Mouse (Mus musculus) kidney, embryonic 16.5 days (tissue): ENCODE results near the gene Lhfpl3. TPM values are rescaled to one million over a fixed set of nuclear protein-coding genes. Genes with fewer than 3 reads are reported as not detected.

ENCODE experiments used
- ATAC-seq: fragments of 200-750 bp; cut with Nextera tagmentation; 2 replicates; pipeline ENCODE4 v1.8.0; 2017; ENCODE audit warnings: moderate TSS enrichment; ENCODE audit not compliant: low FRiP score, low TSS enrichment
- H3K27ac ChIP-seq: fragments of 300-500 bp; sonication (generic); 2 replicates; pipeline ENCODE4 v1.5.1; 2014; ENCODE audit warnings: low read length
- H3K27me3 ChIP-seq: fragments of 300-500 bp; sonication (generic); 2 replicates; pipeline ENCODE4 v1.6.1; 2014; ENCODE audit warnings: low read length, control low read depth, mixed read lengths; ENCODE audit not compliant: insufficient read depth
- H3K36me3 ChIP-seq: fragments of 300-500 bp; sonication (generic); 2 replicates; pipeline ENCODE4 v1.6.1; 2014; ENCODE audit warnings: low read length, control low read depth, mixed read lengths; ENCODE audit not compliant: insufficient read depth
- H3K4me1 ChIP-seq: fragments of 300-500 bp; sonication (generic); 2 replicates; pipeline ENCODE4 v1.6.1; 2014; ENCODE audit warnings: low read length, control low read depth, mixed read lengths; ENCODE audit not compliant: insufficient read depth
- H3K4me2 ChIP-seq: fragments of 300-500 bp; sonication (generic); replicated peaks from 2 replicates; pipeline ENCODE4 v1.6.1; 2014; ENCODE audit warnings: low read depth, low read length
- H3K4me3 ChIP-seq: fragments of 300-500 bp; sonication (generic); 2 replicates; pipeline ENCODE4 v1.5.1; 2014; ENCODE audit warnings: mild to moderate bottlenecking, low read length
- H3K9ac ChIP-seq: fragments of 300-500 bp; sonication (generic); replicated peaks from 2 replicates; pipeline ENCODE4 v1.6.1; 2014; ENCODE audit warnings: low read length
- H3K9me3 ChIP-seq: fragments of 300-500 bp; sonication (generic); 2 replicates; pipeline ENCODE4 v1.6.1; 2016; ENCODE audit warnings: low read length, control low read depth
- WGBS: fragments of 180-500 bp; shearing (Covaris S2); extraction: QIAGEN DNeasy Blood & Tissue Kit; methylation state at CpG from one replicate; pipeline ENCODE4 v1.1.7; 2014; 5-methylcytosine and 5-hydroxymethylcytosine counted together
- polyA plus RNA-seq: library from polyadenylated mRNA; unstranded; fragments of >200 nt; fragmentation: Nextera tagmentation; extraction: Ambion mirVana; gene quantifications from 2 replicates; pipeline ENCODE4 v1.2.1, GENCODE M21; 2015

Lhfpl3 gene
- polyA plus RNA-seq, 1 experiment from 2014 or later, result 0.40 TPM

GRCm38 (mm10) chr5:23006207-23006606 lies 260.3 kb downstream of the Lhfpl3 start:
- no peaks in the 10 kb centered on the region for H3K4me1 ChIP-seq
- 87% methylated on average over 1 of the region's 1 CpGs for WGBS

GRCm38 (mm10) chr5:23010460-23010859 lies 264.6 kb downstream of the Lhfpl3 start:
- Histone ChIP-seq H3K4me3 (no peak overlapping the region), H3K27me3 (no peaks in the 10 kb centered on the region), H3K4me1 (no peaks in the 10 kb centered on the region), H3K9ac (no peak overlapping the region), H3K27ac (no peak overlapping the region), H3K36me3 (no peaks in the 10 kb centered on the region), H3K4me2 (no peak overlapping the region), H3K9me3 (no peaks in the 10 kb centered on the region)
- 74% methylated on average over 1 of the region's 1 CpGs for WGBS
- no peak for ATAC-seq

More at GRCm38 (mm10) chr5:23006207-23006606, 260.3 kb downstream of the Lhfpl3 start:
- no peaks in the 10 kb centered on the region for H3K9me3 ChIP-seq
- no peak for ATAC-seq
- H3K4me3 ChIP-seq, result no peak overlapping the region
- no peak overlapping the region for H3K9ac ChIP-seq
- no peaks in the 10 kb centered on the region for H3K36me3 ChIP-seq
- no peak overlapping the region for H3K4me2 ChIP-seq
- no peak overlapping the region for H3K27ac ChIP-seq
- H3K27me3 ChIP-seq, result no peaks in the 10 kb centered on the region

- Histone ChIP-seq H3K27me3 (no peaks in the 10 kb centered on the region), H3K4me3 (no peak overlapping the region), H3K4me2 (no peak overlapping the region), H3K4me1 (no peaks in the 10 kb centered on the region), H3K9me3 (no peaks in the 10 kb centered on the region), H3K36me3 (no peaks in the 10 kb centered on the region), H3K27ac (no peak overlapping the region), H3K9ac (no peak overlapping the region)
- no peak for ATAC-seq
These were observed 268.1 kb downstream of the Lhfpl3 start for GRCm38 (mm10) chr5:23013997-23014396.

GRCm38 (mm10) chr5:23015587-23016335 lies 269.9 kb downstream of the Lhfpl3 start:
- H3K9ac ChIP-seq, result no peak overlapping the region
- no peaks in the 10 kb centered on the region for H3K9me3 ChIP-seq
- no peaks in the 10 kb centered on the region for H3K27me3 ChIP-seq
- no peak for ATAC-seq
- WGBS, result 64% methylated on average over 8 of the region's 8 CpGs
- no peaks in the 10 kb centered on the region for H3K4me1 ChIP-seq
- H3K4me3 ChIP-seq, result no peak overlapping the region
- H3K27ac ChIP-seq, result no peak overlapping the region
- H3K4me2 ChIP-seq, result no peak overlapping the region
- no peaks in the 10 kb centered on the region for H3K36me3 ChIP-seq

GRCm38 (mm10) chr5:23034944-23035726 lies 289.3 kb downstream of the Lhfpl3 start:
- H3K27me3 ChIP-seq, result no peaks in the 10 kb centered on the region
- 77% methylated on average over 6 of the region's 6 CpGs for WGBS
- no peak overlapping the region for H3K4me2 ChIP-seq
- no peak overlapping the region for H3K27ac ChIP-seq
- ATAC-seq, result no peak
- H3K9ac ChIP-seq, result no peak overlapping the region
- H3K9me3 ChIP-seq, result no peaks in the 10 kb centered on the region
- no peak overlapping the region for H3K4me3 ChIP-seq
- no peaks in the 10 kb centered on the region for H3K36me3 ChIP-seq
- no peaks in the 10 kb centered on the region for H3K4me1 ChIP-seq

GRCm38 (mm10) chr5:23035727-23036029 lies 289.8 kb downstream of the Lhfpl3 start:
- Histone ChIP-seq H3K27me3 (no peaks in the 10 kb centered on the region), H3K9me3 (no peaks in the 10 kb centered on the region), H3K4me3 (no peak overlapping the region), H3K9ac (no peak overlapping the region), H3K4me1 (no peaks in the 10 kb centered on the region), H3K4me2 (no peak overlapping the region), H3K27ac (no peak overlapping the region), H3K36me3 (no peaks in the 10 kb centered on the region)
- 87% methylated on average over 5 of the region's 5 CpGs for WGBS
- ATAC-seq, result no peak

- Histone ChIP-seq H3K4me1 (no peaks in the 10 kb centered on the region), H3K36me3 (no peaks in the 10 kb centered on the region), H3K27me3 (no peaks in the 10 kb centered on the region), H3K9me3 (no peaks in the 10 kb centered on the region), H3K4me3 (no peak overlapping the region), H3K4me2 (no peak overlapping the region), H3K9ac (no peak overlapping the region), H3K27ac (no peak overlapping the region)
- WGBS, result 74% methylated on average over 4 of the region's 4 CpGs
- no peak for ATAC-seq
These were observed 294.6 kb downstream of the Lhfpl3 start for GRCm38 (mm10) chr5:23040429-23040828.

- Histone ChIP-seq H3K4me3 (no peak overlapping the region), H3K36me3 (no peaks in the 10 kb centered on the region), H3K27me3 (no peaks in the 10 kb centered on the region), H3K4me2 (no peak overlapping the region), H3K9me3 (no peaks in the 10 kb centered on the region), H3K9ac (no peak overlapping the region), H3K27ac (no peak overlapping the region), H3K4me1 (no peaks in the 10 kb centered on the region)
- ATAC-seq, result no peak
- WGBS, result 87% methylated on average over 5 of the region's 5 CpGs
These were observed 297.0 kb downstream of the Lhfpl3 start for GRCm38 (mm10) chr5:23042862-23043261.

GRCm38 (mm10) chr5:23049083-23049663 lies 303.3 kb downstream of the Lhfpl3 start:
- Histone ChIP-seq H3K4me1 (no peaks in the 10 kb centered on the region), H3K9ac (no peak overlapping the region), H3K36me3 (no peaks in the 10 kb centered on the region), H3K4me3 (no peak overlapping the region), H3K27ac (no peak overlapping the region), H3K4me2 (no peak overlapping the region), H3K27me3 (no peaks in the 10 kb centered on the region), H3K9me3 (no peaks in the 10 kb centered on the region)
- no peak for ATAC-seq
- 49% methylated on average over 7 of the region's 7 CpGs for WGBS

GRCm38 (mm10) chr5:23051458-23051857 lies 305.6 kb downstream of the Lhfpl3 start:
- no peak for ATAC-seq
- no peak overlapping the region for H3K9ac ChIP-seq
- 77% methylated on average over 5 of the region's 5 CpGs for WGBS
- H3K27me3 ChIP-seq, result no peaks in the 10 kb centered on the region
- H3K4me3 ChIP-seq, result no peak overlapping the region
- H3K36me3 ChIP-seq, result no peaks in the 10 kb centered on the region
- no peak overlapping the region for H3K27ac ChIP-seq
- no peak overlapping the region for H3K4me2 ChIP-seq
- no peaks in the 10 kb centered on the region for H3K9me3 ChIP-seq
- no peaks in the 10 kb centered on the region for H3K4me1 ChIP-seq
